Mouse (Mus musculus) spleen, adult 18-20 months (tissue): Measurements from ENCODE around the gene Heatr1.

Source experiments
- DNase-seq, 2 experiments: peaks; one replicate each; pipeline ENCODE4 v3.0.0; 2022; ENCODE audit warnings: mixed read lengths in 2 of 2

Heatr1 gene

DNA sequence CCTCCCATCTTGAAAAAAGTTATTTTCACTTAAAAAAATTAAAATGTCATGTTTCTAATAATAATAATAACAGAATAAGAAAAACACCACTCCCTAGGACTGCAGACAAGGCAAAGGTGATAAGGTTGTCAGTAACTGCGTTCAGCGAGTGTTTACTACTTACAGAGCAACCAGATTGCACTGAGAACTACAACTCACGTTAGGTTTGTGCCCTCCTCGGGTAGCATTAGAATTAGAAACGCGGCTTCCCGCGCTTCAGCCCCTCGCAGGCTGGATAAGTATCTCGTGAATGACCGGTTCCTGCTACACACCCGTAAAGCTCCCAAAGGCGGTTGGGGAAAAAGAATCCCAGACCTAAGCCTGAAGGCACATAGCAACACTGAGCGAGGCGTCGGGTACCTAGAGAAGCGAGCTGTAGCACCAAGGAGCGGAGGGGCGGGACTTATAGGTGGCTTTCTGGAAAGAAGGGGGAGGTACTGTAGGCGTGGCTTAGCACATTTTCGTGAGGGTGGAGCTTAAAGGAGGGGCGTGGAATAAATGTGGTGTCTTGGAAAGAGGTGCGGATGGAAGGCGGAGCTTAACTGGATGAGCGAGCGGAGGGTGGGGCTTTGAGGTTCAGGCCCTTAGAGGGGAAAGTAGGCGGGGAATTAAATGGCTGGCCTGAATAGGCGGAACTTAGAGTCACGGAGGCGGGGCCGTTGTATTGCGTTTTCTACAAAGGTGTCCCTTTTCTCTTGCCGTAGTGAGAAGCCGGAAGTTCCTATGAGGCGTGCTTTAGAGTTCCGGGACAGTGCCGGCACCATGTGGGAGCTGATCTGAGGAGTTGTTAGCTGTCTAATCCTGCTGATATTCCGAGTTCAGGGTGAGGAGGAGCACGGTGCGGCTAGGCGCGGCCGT lies at the start of gene Heatr1:
Heatr1 (plus strand) TSS at position 419 of the 897 bp plus-strand sequence.
- DNase-seq = peak; percentile 91 to 93

- DNase-seq = no peak
Measured at GRCm38 (mm10) chr13:12346837-12347236, 48.0 kb upstream of the Heatr1 start.

DNA sequence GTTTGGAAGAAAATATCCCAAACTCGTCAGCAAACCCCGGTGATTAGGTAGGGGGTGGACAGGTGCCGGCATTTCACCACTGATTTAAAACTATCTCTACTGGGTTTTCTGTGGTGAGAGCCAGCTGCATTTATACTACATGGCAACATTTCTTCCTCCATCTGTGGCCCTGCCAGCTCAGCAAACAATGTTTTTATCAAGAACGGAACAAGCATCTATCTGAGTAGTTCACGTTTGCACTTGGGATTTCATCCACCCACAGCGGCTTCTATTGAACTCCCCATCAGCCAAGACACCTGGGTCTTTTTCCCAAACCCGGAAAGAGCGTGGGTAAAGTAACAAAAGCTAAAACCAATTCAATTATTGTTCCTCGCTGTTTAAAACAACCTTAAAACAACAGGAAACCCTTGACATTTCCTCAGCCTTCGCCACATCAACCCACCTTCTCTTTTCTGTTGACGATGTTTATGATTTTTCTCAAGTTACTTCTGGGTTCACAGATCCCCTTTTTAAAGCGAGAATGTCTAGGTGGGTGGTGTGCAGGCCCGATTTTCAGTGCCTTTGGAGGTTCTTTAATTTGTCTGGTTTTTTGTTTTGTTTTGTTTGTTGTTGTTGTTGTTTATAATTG lies 45.5 kb upstream of the Heatr1 start:
- DNase-seq = no peak

- DNase-seq = no peak
Measured at GRCm38 (mm10) chr13:12356184-12356583, 38.6 kb upstream of the Heatr1 start.

GRCm38 (mm10) chr13:12357554-12357953 lies 37.3 kb upstream of the Heatr1 start:
- DNase-seq = no peak

DNA sequence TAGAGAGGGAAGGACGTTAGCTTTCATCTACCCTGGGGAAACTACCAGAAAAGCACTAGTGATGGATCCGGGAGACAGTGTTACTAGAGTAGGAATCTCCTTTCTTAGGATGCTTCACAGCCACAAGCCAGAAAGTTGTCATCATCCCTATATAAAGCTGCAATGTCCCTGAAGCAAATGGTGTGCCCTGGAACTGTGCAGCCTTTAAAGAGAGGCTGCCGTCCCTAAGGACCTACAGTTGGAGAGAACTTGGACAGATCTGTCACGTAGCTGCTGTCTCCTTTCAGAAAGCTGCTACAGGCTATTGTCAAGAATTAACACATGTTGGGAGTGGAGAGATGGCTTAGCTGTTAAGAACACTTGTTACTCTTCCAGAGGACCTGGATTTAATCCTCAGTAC lies 33.3 kb upstream of the Heatr1 start:
- no peak for DNase-seq

GRCm38 (mm10) chr13:12369041-12369621 lies 25.7 kb upstream of the Heatr1 start:
- DNase-seq = no peak

GRCm38 (mm10) chr13:12369930-12370329 lies 24.9 kb upstream of the Heatr1 start:
- no peak for DNase-seq

- DNase-seq = no peak
Measured at GRCm38 (mm10) chr13:12372755-12373154, 22.1 kb upstream of the Heatr1 start.

- no peak for DNase-seq
Measured at GRCm38 (mm10) chr13:12376778-12377177, 18.0 kb upstream of the Heatr1 start.

GRCm38 (mm10) chr13:12384796-12385195 lies 10.0 kb upstream of the Heatr1 start:
- no peak for DNase-seq

DNA sequence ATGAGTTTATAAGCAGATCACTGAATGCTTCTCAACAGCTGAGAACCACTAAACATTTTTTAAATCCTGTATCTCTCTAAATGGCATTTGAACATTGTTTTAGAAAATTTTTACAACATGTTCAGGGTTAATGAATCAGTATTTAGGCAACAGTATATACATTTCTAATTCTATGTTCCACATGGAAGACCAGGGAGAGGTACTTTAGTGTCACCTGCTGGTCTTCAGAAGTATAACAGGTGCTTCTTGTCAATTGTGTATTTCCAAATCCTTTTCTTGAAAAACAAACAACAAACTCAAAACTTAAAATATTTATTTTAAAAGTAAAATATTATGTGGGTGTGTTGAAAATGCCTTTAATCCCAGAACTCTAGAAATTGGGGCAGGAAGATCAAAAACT lies 8.5 kb upstream of the Heatr1 start:
- no peak for DNase-seq

DNA sequence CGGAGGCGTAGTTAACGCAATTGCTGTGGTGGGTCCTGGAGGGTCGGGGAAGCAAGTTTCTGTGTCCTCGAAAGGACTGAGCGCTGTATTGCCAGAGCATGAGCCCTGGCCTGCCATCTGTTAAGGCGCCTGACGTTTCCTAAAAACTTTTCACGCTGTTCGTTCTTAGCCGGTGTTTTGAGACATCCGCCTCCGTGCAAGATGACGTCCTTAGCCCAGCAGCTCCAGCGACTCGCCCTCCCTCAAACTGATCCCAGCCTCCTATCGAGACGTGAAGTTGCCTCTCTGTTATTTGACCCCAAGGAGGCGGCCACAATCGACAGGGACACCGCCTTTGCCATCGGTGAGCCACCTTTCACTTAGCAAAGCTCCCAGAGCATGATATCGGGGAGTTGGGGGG lies 744 bp downstream of the Heatr1 start:
- DNase-seq = peak in 1 of 2 experiments; percentile 16

- DNase-seq = no peak
Measured at GRCm38 (mm10) chr13:12408343-12409066, 13.7 kb downstream of the Heatr1 start.

DNA sequence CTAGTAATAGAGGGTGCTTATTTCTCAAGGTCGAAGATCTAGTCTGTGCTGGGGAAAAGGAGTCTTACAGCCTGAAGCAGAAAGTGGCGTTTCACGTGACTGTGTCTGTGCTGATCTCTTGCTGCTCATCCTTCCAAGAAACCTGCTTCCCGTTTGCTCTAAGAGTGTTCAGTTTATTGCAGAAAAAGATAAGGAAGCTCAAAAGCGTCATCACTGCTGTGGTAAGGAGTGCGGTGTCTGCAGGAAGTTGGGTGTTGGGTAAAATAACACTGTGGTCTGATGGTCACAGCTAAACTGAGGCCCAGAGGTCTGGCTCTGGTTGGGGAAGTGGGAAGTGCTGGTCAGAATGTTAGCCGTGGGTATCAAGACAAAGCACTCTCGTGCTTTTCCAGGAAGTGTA lies 17.2 kb downstream of the Heatr1 start:
- DNase-seq = peak in 1 of 2 experiments; percentile 6

GRCm38 (mm10) chr13:12420596-12420995 lies 25.8 kb downstream of the Heatr1 start:
- DNase-seq = no peak

DNA sequence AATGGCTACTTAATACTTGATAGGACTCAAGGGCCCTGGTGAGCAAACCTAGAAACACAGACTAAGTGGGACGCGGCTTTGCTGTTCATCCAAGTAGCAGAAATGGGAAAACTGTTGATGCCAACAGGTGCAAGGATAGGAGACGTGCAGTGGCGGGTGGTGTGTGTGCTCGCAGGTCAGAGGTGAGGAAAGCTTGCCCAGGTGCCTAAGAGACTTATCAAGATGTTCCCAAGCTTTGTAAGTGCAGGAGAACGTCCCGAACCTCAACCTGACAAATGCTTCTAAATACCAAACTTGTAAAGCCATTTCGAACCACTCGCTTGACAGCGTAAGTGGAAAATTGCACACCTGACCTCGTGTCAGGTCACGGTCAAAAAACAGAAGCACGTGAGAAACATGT lies 33.7 kb downstream of the Heatr1 start:
- DNase-seq = no peak

DNA sequence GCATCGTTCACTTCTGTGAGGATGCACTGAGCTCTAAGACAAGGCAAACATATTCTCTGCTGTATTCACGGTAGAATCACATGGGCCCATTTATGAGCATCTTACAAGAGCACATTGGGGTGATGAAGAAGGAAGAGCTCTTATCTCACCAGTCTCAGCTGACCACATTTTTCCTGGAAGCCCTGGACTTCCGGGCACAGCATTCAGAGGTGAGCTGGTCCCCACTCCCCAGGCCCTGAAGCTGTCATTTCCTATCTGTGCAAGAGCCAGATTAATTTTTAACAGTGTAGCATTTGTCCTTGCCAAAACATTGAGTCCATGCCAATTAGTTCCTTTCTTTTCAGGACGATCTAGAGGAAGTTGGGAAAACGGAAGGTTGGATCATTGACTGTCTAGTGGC lies 39.0 kb downstream of the Heatr1 start:
- DNase-seq = no peak

GRCm38 (mm10) chr13:12439586-12439985 lies 44.8 kb downstream of the Heatr1 start:
- no peak for DNase-seq

DNA sequence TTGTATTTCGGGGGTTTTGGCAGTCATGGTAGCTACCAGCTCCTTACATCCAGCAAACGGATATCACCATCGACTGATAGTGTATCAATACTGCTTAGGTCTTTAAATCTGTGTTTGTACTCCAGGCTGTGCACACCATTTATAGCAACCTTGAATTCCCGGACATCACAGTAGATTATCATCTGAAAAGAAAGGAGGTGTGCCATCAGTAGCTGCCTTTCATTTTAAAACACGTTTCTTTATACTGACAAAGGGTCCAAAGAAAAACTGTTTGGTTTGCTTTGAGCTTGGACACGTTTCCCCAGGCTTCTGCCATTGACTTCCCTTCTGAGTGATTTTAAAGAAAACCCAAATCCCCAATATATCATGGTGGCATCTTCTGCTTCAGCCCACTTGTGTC lies 46.0 kb downstream of the Heatr1 start:
- no peak for DNase-seq

GRCm38 (mm10) chr13:12442008-12442587 lies 47.3 kb downstream of the Heatr1 start:
- no peak for DNase-seq

DNA sequence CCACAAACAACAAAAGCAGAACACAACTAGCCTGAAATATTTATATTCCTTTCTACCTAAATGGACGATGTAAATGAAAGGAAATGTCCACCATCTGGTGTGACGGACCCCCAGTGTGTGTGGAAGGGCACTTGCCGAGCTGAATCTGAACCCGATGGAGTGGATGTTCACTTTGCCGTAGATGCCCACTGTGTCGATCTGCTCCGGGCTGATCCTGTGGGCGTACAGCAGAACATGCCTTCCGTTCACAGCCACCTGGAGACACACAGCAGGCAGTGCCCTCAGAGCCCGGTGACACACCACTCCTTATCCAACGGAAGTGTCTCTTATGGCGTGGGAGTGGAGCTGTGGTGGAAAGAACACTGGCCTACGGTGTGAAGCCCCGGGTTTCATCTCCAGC lies 58.3 kb downstream of the Heatr1 start:
- DNase-seq = no peak
